Mouse (Mus musculus) kidney, adult 2 months (tissue): ENCODE measurements around the gene Gm11213.
A peak's percentile ranks its signal among the peaks of the same experiment; 100 is the strongest.

ENCODE experiments used
- CTCF ChIP-seq: fragments of 200-500 bp; conservative IDR thresholded peaks from 2 replicates; pipeline ENCODE4 v1.5.1; 2011; ENCODE audit warnings: low read depth, mild to moderate bottlenecking, control low read depth, low read length, moderate library complexity, mixed read lengths; ENCODE audit not compliant: insufficient read depth, insufficient read length
- POLR2A ChIP-seq: fragments of 200-500 bp; IDR thresholded peaks from one replicate; pipeline ENCODE4 v1.6.1; 2011; ENCODE audit warnings: low read depth, low read length, control low read depth

- 0 out of 2 replicates have a peak, but pooled peaks have one; percentile 8 for TF ChIP-seq CTCF
- TF ChIP-seq POLR2A: no peak
Measured at GRCm38 (mm10) chr4:63560079-63560478, 45.0 kb downstream of the Gm11213 start.
